Mouse (Mus musculus) kidney, postnatal 0 days (tissue): ENCODE results near the gene Klk7. TPM values are rescaled to one million over a fixed set of nuclear protein-coding genes. Genes with fewer than 3 reads are reported as not detected.

Source experiments
- ATAC-seq: fragments of 200-750 bp; cut with Nextera tagmentation; replicated peaks from 2 replicates; pipeline ENCODE4 v1.8.0; 2017; ENCODE audit warnings: low read depth, moderate number of reproducible peaks, moderate TSS enrichment, moderate library complexity; ENCODE audit not compliant: low FRiP score
- DNase-seq: peaks from one replicate; pipeline ENCODE4 v3.0.0-alpha.2; 2016; ENCODE audit warnings: low spot score
- H3K27ac ChIP-seq: fragments of 300-500 bp; sonication (generic); 2 replicates; pipeline ENCODE4 v1.5.1; 2014; ENCODE audit warnings: mild to moderate bottlenecking
- H3K27me3 ChIP-seq: fragments of 300-500 bp; sonication (generic); 2 replicates; pipeline ENCODE4 v1.6.1; 2014; ENCODE audit warnings: low read length, mixed read lengths; ENCODE audit not compliant: insufficient read depth
- H3K36me3 ChIP-seq: fragments of 300-500 bp; sonication (generic); 2 replicates; pipeline ENCODE4 v1.6.1; 2014; ENCODE audit warnings: low read length, mixed read lengths; ENCODE audit not compliant: insufficient read depth
- H3K4me1 ChIP-seq: fragments of 300-500 bp; sonication (generic); replicated peaks from 2 replicates; pipeline ENCODE4 v1.6.1; 2014; ENCODE audit warnings: antibody characterized with exemption, low read length, mixed read lengths; ENCODE audit not compliant: insufficient read depth
- H3K4me2 ChIP-seq: fragments of 300-500 bp; sonication (generic); 2 replicates; pipeline ENCODE4 v1.6.1; 2014; ENCODE audit warnings: mild to moderate bottlenecking, low read length, moderate library complexity, mixed read lengths
- H3K4me3 ChIP-seq: fragments of 300-500 bp; sonication (generic); replicated peaks from 2 replicates; pipeline ENCODE4 v1.5.1; 2014; ENCODE audit warnings: low read depth, low read length
- H3K9ac ChIP-seq: fragments of 300-500 bp; sonication (generic); 2 replicates; pipeline ENCODE4 v1.6.1; 2014; ENCODE audit warnings: low read depth, low read length
- H3K9me3 ChIP-seq: fragments of 300-500 bp; sonication (generic); replicated peaks from 2 replicates; pipeline ENCODE4 v1.6.1; 2016; ENCODE audit warnings: low read length, inconsistent platforms, mixed read lengths
- CTCF ChIP-seq: IDR thresholded peaks from 2 replicates; pipeline ENCODE4 v1.5.1; 2016; ENCODE audit warnings: antibody characterized with exemption, low read depth, mild to moderate bottlenecking, moderate library complexity
- WGBS: fragments of 180-500 bp; shearing (Covaris S2); extraction: QIAGEN DNeasy Blood & Tissue Kit; methylation state at CpG from one replicate; pipeline ENCODE4 v1.1.7; 2014; 5-methylcytosine and 5-hydroxymethylcytosine counted together
- polyA plus RNA-seq: library from polyadenylated mRNA; unstranded; fragments of >200 nt; fragmentation: Nextera tagmentation; extraction: Ambion mirVana; gene quantifications from 2 replicates; pipeline ENCODE4 v1.2.1, GENCODE M21; 2015

Klk7 gene
- polyA plus RNA-seq, 1 experiment from 2014 or later, result not detected

DNA sequence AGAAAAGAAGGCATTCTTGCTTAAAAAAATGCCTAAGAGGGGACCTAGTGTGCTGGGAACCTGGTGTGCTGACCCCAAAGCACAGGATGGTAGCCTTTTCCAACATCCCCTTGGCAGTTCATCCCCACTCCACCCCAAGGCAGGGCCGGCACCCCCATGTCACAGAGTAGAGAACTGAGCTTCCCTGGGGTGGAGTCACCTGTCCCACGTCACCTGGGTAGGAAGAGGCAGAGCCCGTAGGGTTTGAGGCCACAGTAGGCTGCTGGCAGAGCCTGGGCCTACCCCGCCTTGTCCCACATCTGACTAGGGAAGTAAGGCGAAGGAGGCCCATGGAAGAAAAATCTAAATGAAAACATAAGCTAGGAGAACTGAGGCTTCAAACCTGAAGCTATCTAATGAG, 36.7 kb upstream of the Klk7 start, which contains the start of gene Klk11:
Gene Klk11 (plus strand): TSS at position 241 of the 400 bp plus-strand sequence.
- WGBS, result 96% methylated on average over 5 of the region's 5 CpGs
- no peak within 1 kb of the TSS for H3K4me2 ChIP-seq
- H3K27ac ChIP-seq, result no peak within 1 kb of the TSS
- TF ChIP-seq CTCF, result no peak
- no peaks in the 10 kb centered on the region for H3K27me3 ChIP-seq
- H3K4me3 ChIP-seq, result no peak within 1 kb of the TSS
- H3K4me1 ChIP-seq, result no peaks in the 10 kb centered on the region
- no peaks in the 10 kb centered on the region for H3K9me3 ChIP-seq
- ATAC-seq (no peak), DNase-seq (no peak)
- no peaks in the 10 kb centered on the region for H3K36me3 ChIP-seq
- H3K9ac ChIP-seq, result no peak within 1 kb of the TSS

GRCm38 (mm10) chr7:43774802-43775201, 36.3 kb upstream of the Klk7 start:
- ATAC-seq, result no peak

DNA sequence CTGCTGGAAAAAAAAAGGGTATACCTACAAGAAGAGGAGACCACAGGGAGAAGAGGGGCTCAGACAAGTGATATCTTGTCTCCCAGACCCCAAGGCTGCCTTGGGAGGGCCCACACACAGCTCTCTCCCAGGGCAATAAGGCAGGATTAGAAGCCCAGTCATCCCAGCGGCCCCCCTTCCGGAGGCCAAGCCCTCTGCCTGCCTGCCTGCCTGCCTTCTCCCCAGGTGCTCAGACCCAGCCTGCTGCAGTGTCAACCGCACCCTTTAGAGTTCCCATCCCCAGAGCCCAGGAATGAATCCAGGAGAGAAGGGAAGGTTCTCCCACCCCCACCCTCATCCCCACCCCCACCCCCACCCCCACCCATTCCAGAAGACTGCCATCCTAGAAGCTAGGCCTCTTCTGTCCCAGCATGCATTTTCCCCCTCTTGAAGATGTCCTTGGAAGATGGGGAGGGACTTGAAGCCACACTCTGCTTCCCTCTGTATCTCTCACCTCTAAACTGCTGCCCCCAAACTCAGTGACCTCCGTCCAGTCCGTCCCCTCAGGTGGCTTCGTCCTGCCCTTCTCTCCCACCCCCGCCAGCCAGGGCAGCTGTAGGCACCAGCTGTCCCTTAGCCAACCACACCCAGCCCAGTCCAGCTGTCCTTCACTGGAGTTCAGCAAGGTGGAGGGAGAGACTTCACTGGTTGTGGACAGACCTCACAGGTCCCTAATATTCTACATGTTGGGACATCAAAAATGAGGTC, 35.6 kb upstream of the Klk7 start:
- TF ChIP-seq CTCF, result no peak
- no peaks in the 10 kb centered on the region for H3K27me3 ChIP-seq
- no peaks in the 10 kb centered on the region for H3K9me3 ChIP-seq
- ATAC-seq (no peak), DNase-seq (no peak)
- H3K4me1 ChIP-seq, result no peaks in the 10 kb centered on the region
- no peak overlapping the region for H3K4me2 ChIP-seq
- H3K9ac ChIP-seq, result no peak overlapping the region
- H3K27ac ChIP-seq, result no peak overlapping the region
- no peak overlapping the region for H3K4me3 ChIP-seq
- no peaks in the 10 kb centered on the region for H3K36me3 ChIP-seq
- WGBS, result 47% methylated on average over 7 of the region's 7 CpGs

More at GRCm38 (mm10) chr7:43774802-43775201, 36.3 kb upstream of the Klk7 start:
- DNase-seq, result no peak
- Histone ChIP-seq H3K9me3 (no peaks in the 10 kb centered on the region), H3K4me3 (no peak overlapping the region), H3K9ac (no peak overlapping the region), H3K36me3 (no peaks in the 10 kb centered on the region), H3K27ac (no peak overlapping the region), H3K4me2 (no peak overlapping the region), H3K27me3 (no peaks in the 10 kb centered on the region), H3K4me1 (no peaks in the 10 kb centered on the region)
- TF ChIP-seq CTCF, result no peak
- 71% methylated on average over 6 of the region's 6 CpGs for WGBS

- Histone ChIP-seq H3K27me3 (no peaks in the 10 kb centered on the region), H3K36me3 (no peaks in the 10 kb centered on the region), H3K9me3 (no peaks in the 10 kb centered on the region), H3K27ac (no peak overlapping the region), H3K4me2 (no peak overlapping the region), H3K4me3 (no peak overlapping the region), H3K4me1 (no peaks in the 10 kb centered on the region), H3K9ac (no peak overlapping the region)
- 77% methylated on average over 5 of the region's 5 CpGs for WGBS
- no peak for TF ChIP-seq CTCF
- no peak for ATAC-seq
- DNase-seq, result no peak
Observed at GRCm38 (mm10) chr7:43776506-43776905, 34.6 kb upstream of the Klk7 start.

- DNase-seq (no peak), ATAC-seq (no peak)
- WGBS, result 86% methylated on average over 12 of the region's 12 CpGs
- Histone ChIP-seq H3K36me3 (no peaks in the 10 kb centered on the region), H3K9me3 (no peaks in the 10 kb centered on the region), H3K4me1 (no peaks in the 10 kb centered on the region), H3K27me3 (no peaks in the 10 kb centered on the region), H3K27ac (no peak overlapping the region), H3K9ac (no peak overlapping the region), H3K4me3 (no peak overlapping the region), H3K4me2 (no peak overlapping the region)
- TF ChIP-seq CTCF, result no peak
Observed at GRCm38 (mm10) chr7:43777423-43777822, 33.7 kb upstream of the Klk7 start.

GRCm38 (mm10) chr7:43778176-43778970, 32.7 kb upstream of the Klk7 start:
- 87% methylated on average over 10 of the region's 10 CpGs for WGBS
- no peak for TF ChIP-seq CTCF
- no peak overlapping the region for H3K4me2 ChIP-seq
- 0 out of 2 replicates have a peak, but pooled peaks cover 2% of the 10 kb centered on the region for H3K4me1 ChIP-seq
- H3K36me3 ChIP-seq, result no peaks in the 10 kb centered on the region
- no peak overlapping the region for H3K9ac ChIP-seq
- no peak overlapping the region for H3K4me3 ChIP-seq
- H3K27me3 ChIP-seq, result no peaks in the 10 kb centered on the region
- H3K27ac ChIP-seq, result no peak overlapping the region
- ATAC-seq, result no peak
- H3K9me3 ChIP-seq, result no peaks in the 10 kb centered on the region
- no peak for DNase-seq
